Mouse (Mus musculus) stomach, postnatal 0 days (tissue): ENCODE measurements around the gene Pacs2. TPM values are rescaled to one million over a fixed set of nuclear protein-coding genes. Genes with fewer than 3 reads are reported as not detected.
A peak's percentile ranks its signal among the peaks of the same experiment; 100 is the strongest.

Source experiments
- ATAC-seq: fragments of 200-750 bp; cut with Nextera tagmentation; 2 replicates; pipeline ENCODE4 v1.8.0; 2017; ENCODE audit not compliant: low FRiP score, low TSS enrichment
- DNase-seq: peaks from one replicate; pipeline ENCODE4 v3.0.0-alpha.2; 2016; ENCODE audit warnings: low spot score
- H3K27ac ChIP-seq: fragments of 300-500 bp; sonication (generic); replicated peaks from 2 replicates; pipeline ENCODE4 v1.5.1; 2014; ENCODE audit warnings: mild to moderate bottlenecking, control low read depth
- H3K27me3 ChIP-seq: fragments of 300-500 bp; sonication (generic); 2 replicates; pipeline ENCODE4 v1.6.1; 2014; ENCODE audit warnings: low read length; ENCODE audit not compliant: control insufficient read depth, insufficient read depth
- H3K36me3 ChIP-seq: fragments of 300-500 bp; sonication (generic); 2 replicates; pipeline ENCODE4 v1.6.1; 2014; ENCODE audit warnings: low read length, mixed read lengths; ENCODE audit not compliant: control insufficient read depth, insufficient read depth
- H3K4me1 ChIP-seq: fragments of 300-500 bp; sonication (generic); replicated peaks from 2 replicates; pipeline ENCODE4 v1.6.1; 2014; ENCODE audit warnings: antibody characterized with exemption; ENCODE audit not compliant: control insufficient read depth, insufficient read depth
- H3K4me2 ChIP-seq: fragments of 300-500 bp; sonication (generic); replicated peaks from 2 replicates; pipeline ENCODE4 v1.6.1; 2014; ENCODE audit warnings: low read depth, mild to moderate bottlenecking, control low read depth, moderate library complexity
- H3K4me3 ChIP-seq: fragments of 300-500 bp; sonication (generic); 2 replicates; pipeline ENCODE4 v1.5.1; 2014; ENCODE audit warnings: low read depth, low read length, control low read depth
- H3K9ac ChIP-seq: fragments of 300-500 bp; sonication (generic); 2 replicates; pipeline ENCODE4 v1.6.1; 2014; ENCODE audit warnings: mild to moderate bottlenecking, low read length, control low read depth, mixed read lengths
- H3K9me3 ChIP-seq: fragments of 300-500 bp; sonication (generic); 2 replicates; pipeline ENCODE4 v1.6.1; 2016; ENCODE audit warnings: low read length; ENCODE audit not compliant: control insufficient read depth
- CTCF ChIP-seq: IDR thresholded peaks from 2 replicates; pipeline ENCODE4 v1.5.1; 2016; ENCODE audit warnings: antibody characterized with exemption, low read depth, mild to moderate bottlenecking, moderate library complexity
- EP300 ChIP-seq: optimal IDR thresholded peaks from 2 replicates; pipeline ENCODE3; 2016; ENCODE audit warnings: antibody characterized with exemption
- WGBS: fragments of 180-500 bp; shearing (Covaris S2); extraction: QIAGEN DNeasy Blood & Tissue Kit; methylation state at CpG from one replicate; pipeline ENCODE4 v1.1.7; 2014; 5-methylcytosine and 5-hydroxymethylcytosine counted together
- polyA plus RNA-seq: library from polyadenylated mRNA; unstranded; fragments of >200 nt; fragmentation: Nextera tagmentation; extraction: Ambion mirVana; gene quantifications from 2 replicates; pipeline ENCODE4 v1.2.1, GENCODE M21; 2015

Pacs2 gene
- polyA plus RNA-seq, 1 experiment from 2014 or later = 4.1 TPM

DNA sequence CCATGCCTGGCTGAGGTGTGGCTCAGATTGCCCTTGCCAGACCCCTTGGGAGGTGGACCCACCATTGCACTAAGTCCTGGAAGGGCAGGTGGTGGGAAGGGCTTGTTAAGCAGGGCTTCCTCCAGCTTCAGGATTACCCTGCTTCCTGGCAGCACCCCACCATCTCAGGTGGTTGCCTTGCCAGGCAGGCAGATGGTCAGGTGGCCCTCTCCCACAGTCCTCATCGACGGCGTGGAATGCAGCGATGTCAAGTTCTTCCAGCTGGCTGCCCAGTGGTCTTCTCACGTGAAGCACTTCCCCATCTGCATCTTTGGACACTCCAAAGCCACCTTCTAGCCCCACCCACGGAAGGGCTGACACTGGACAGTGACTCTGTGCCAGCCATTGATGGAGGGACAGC, 57.0 kb downstream of the Pacs2 start:
- Histone ChIP-seq H3K27ac (no peak overlapping the region), H3K9me3 (no peaks in the 10 kb centered on the region), H3K36me3 (peaks cover 27% of the 10 kb centered on the region), H3K27me3 (no peaks in the 10 kb centered on the region), H3K4me3 (no peak overlapping the region), H3K4me2 (no peak overlapping the region), H3K4me1 (peaks cover 9% of the 10 kb centered on the region), H3K9ac (no peak overlapping the region)
- TF ChIP-seq EP300 (no peak), CTCF (no peak)
- ATAC-seq = no peak
- WGBS = 92% methylated on average over 6 of the region's 6 CpGs
- no peak for DNase-seq

- no peak for ATAC-seq
- H3K27ac ChIP-seq = no peak overlapping the region
Observed at GRCm38 (mm10) chr12:113071827-113072226, 57.5 kb downstream of the Pacs2 start.

DNA sequence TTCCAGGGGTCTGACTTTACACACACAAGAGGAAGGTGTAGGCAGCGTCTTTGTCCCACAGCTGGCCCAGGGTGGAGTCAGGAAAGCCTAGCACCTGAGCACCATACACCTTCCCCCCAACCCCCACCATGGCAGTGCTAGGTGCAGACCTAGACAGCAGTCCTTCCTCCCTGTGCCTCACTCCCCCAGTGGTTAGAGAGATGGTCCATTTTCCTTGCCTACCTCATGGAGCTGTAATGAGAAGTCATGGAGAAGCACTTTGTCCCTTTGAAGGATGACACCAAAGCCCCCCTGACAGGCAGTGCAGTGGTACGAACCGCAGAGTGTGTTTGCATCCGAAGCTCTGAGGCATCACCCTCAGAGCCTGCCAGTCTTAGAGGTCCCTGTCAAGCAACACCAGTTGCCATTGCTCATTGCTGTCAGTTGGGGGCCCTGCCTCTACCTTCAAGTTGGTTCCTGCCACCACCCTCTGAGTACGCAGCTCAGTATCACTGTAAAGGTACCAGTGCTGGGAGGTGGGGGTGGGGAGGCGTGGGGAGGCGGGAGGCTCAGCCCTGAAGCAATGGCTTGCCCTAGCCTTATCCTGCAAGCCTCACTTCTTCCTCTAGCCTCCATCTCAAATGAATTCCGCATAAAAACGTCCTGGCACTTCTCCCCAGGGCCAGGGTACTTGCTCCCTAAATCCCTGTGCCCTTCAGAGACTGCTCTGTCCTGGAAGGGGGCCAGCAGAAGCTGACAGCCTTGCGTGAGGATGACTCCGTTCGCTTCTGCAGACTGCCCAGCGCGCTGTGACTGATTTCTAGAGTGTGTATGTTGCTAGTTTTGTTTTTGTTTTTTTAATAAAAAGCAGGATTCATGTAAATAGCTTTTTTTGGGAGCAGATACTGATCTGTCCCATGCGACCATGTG, 59.4 kb downstream of the Pacs2 start:
- H3K9me3 ChIP-seq = no peaks in the 10 kb centered on the region
- WGBS = 7% methylated on average over 15 of the region's 15 CpGs
- H3K27ac ChIP-seq = peak overlapping the region; percentile 69
- H3K36me3 ChIP-seq = peaks cover 24% of the 10 kb centered on the region
- H3K4me3 ChIP-seq = peak overlapping the region; percentile 46
- TF ChIP-seq EP300 (no peak), CTCF (peak; percentile 39; the same call in 1 of the 2 replicates)
- DNase-seq (peak; percentile 49), ATAC-seq (peak; percentile 33)
- peaks cover 9% of the 10 kb centered on the region for H3K4me1 ChIP-seq
- H3K4me2 ChIP-seq = peak overlapping the region; percentile 94
- peak overlapping the region; percentile 45 for H3K9ac ChIP-seq
- H3K27me3 ChIP-seq = no peaks in the 10 kb centered on the region

More at GRCm38 (mm10) chr12:113071827-113072226, 57.5 kb downstream of the Pacs2 start:
- no peaks in the 10 kb centered on the region for H3K9me3 ChIP-seq
- TF ChIP-seq EP300 = no peak
- 78% methylated on average over 6 of the region's 6 CpGs for WGBS
- no peak overlapping the region for H3K9ac ChIP-seq
- H3K4me3 ChIP-seq = no peak overlapping the region
- H3K4me2 ChIP-seq = no peak overlapping the region
- peaks cover 9% of the 10 kb centered on the region for H3K4me1 ChIP-seq
- H3K36me3 ChIP-seq = peaks cover 27% of the 10 kb centered on the region
- no peak for DNase-seq
- H3K27me3 ChIP-seq = no peaks in the 10 kb centered on the region

- peak within 1 kb of the TSS; percentile 46 for H3K4me3 ChIP-seq
- H3K4me1 ChIP-seq = peaks cover 9% of the 10 kb centered on the region
- no peaks in the 10 kb centered on the region for H3K9me3 ChIP-seq
- DNase-seq (peak; percentile 90), ATAC-seq (peak; percentile 91)
- peaks cover 17% of the 10 kb centered on the region for H3K36me3 ChIP-seq
- H3K27ac ChIP-seq = peak within 1 kb of the TSS; percentile 92
- peak within 1 kb of the TSS; percentile 94 for H3K4me2 ChIP-seq
- peak within 1 kb of the TSS; percentile 64 for H3K9ac ChIP-seq
- H3K27me3 ChIP-seq = no peaks in the 10 kb centered on the region
- peak; percentile 73 for TF ChIP-seq EP300
- no peak; the same call in 1 of the 2 replicates for TF ChIP-seq CTCF
- WGBS = 4% methylated on average over 32 of the region's 32 CpGs
Observed at GRCm38 (mm10) chr12:113074329-113075062, 60.2 kb downstream of the Pacs2 start, which contains the start of gene Tex22. Gene Tex22 (plus strand): TSS chr12:113074502.

DNA sequence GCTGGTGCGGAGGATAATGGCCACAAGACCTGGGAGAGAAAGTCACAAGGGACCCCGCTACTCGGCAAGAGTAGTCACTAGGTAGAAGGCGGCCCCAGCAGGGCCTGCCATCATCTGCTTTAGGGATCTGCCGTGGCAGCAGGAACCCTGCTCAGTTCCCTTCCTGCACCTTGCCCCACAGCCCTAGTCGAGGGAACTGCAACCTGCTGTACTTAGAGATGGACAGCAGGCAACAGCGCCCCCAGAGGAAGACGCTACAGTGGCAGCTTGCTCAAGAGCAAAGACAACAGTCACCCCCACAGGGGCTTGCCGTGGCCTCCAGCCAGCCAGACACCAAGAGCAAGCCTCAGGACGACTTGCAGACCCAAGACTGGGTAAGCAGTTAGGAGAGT, 60.8 kb downstream of the Pacs2 start:
- peak overlapping the region; percentile 92 for H3K27ac ChIP-seq
- H3K4me1 ChIP-seq = peaks cover 9% of the 10 kb centered on the region
- peaks cover 13% of the 10 kb centered on the region for H3K36me3 ChIP-seq
- H3K9me3 ChIP-seq = no peaks in the 10 kb centered on the region
- ATAC-seq = peak; percentile 81
- H3K27me3 ChIP-seq = no peaks in the 10 kb centered on the region
- peak overlapping the region; percentile 94 for H3K4me2 ChIP-seq
- peak overlapping the region; percentile 64 for H3K9ac ChIP-seq
- H3K4me3 ChIP-seq = peak overlapping the region; percentile 46
- 4% methylated on average over 10 of the region's 10 CpGs for WGBS
- TF ChIP-seq EP300 (no peak), CTCF (peak; percentile 95)
- DNase-seq = peak; percentile 90
